Mouse (Mus musculus) ES-Bruce4 (cell line): Measurements from ENCODE around the gene Trex1.

Experiments
- CTCF ChIP-seq: IDR thresholded peaks from one replicate; pipeline ENCODE4 v1.8.1; 2011; ENCODE audit warnings: low read depth, low read length
- EP300 ChIP-seq: IDR thresholded peaks from 2 replicates; pipeline ENCODE4 v1.6.1; 2011; ENCODE audit warnings: low read depth, low read length; ENCODE audit not compliant: insufficient read depth
- POLR2A ChIP-seq: IDR thresholded peaks from one replicate; pipeline ENCODE4 v1.8.1; 2011; ENCODE audit warnings: low read length; ENCODE audit not compliant: insufficient read depth

- TF ChIP-seq POLR2A (no peak), EP300 (no peak), CTCF (no peak)
Observed at GRCm38 (mm10) chr9:109031686-109032085, 27.8 kb downstream of the Trex1 start.
